Mouse (Mus musculus) erythroblast, embryonic 14.5 days (primary cell): ENCODE data around the gene Mcts2.

ENCODE experiments used
- GATA1 ChIP-seq: IDR thresholded peaks from 2 replicates; pipeline ENCODE4 v1.6.1; 2012; ENCODE audit warnings: low read length, inconsistent platforms, mixed read lengths
- TAL1 ChIP-seq: IDR thresholded peaks from 3 replicates; pipeline ENCODE4 v1.6.1; 2012; ENCODE audit warnings: low read length, inconsistent platforms, mixed read lengths

GRCm38 (mm10) chr2:152661163-152661562 lies 25.7 kb upstream of the Mcts2 start:
- TF ChIP-seq GATA1 = no peak
- no peak for TF ChIP-seq TAL1
